Comparison of ENCODE assay signal across 10 mouse cellular contexts in genomic region chr8:128519366-128519765, GRCm38 (mm10).
DNase-seq lines count a peak whose midpoint lies in the region; ATAC-seq and TF ChIP-seq lines count a peak whose summit lies in the region.
"Had no signal": no experiment of that assay in that cellular context is flagged by ENCODE, and none has a peak within 500 bp of the region (broad histone marks: within the 10 kb centered on the region; RNA-seq: fewer than 3 reads in every experiment).

No protein-coding gene starts in this region.

- no peak for ATAC-seq in forebrain, postnatal 0 days
- ATAC-seq in kidney, postnatal 0 days (replicated peaks; ENCODE audit: low FRiP score, low read depth) = no peak

- H3K27me3 ChIP-seq in forebrain, postnatal 0 days (ENCODE audit: insufficient read depth, low read length) = no peaks in the 10 kb centered on the region
- peaks cover 9% of the 10 kb centered on the region; the same call in 1 of the 2 replicates for H3K27me3 ChIP-seq in forebrain, embryonic 10.5 days (ENCODE audit: poor library complexity, severe bottlenecking)
- H3K27me3 ChIP-seq in spleen, adult 2 months (ENCODE audit: control insufficient read depth, insufficient read depth, low read length) = no peaks in the 10 kb centered on the region
- H3K27me3 ChIP-seq in kidney, postnatal 0 days (ENCODE audit: insufficient read depth, low read length) = no peaks in the 10 kb centered on the region
- no peaks in the 10 kb centered on the region for H3K27me3 ChIP-seq in small intestine, adult 2 months (ENCODE audit: control insufficient read depth, insufficient read depth, low read length)
- H3K27me3 ChIP-seq: heart, embryonic 15.5 days; neural tube, embryonic 12.5 days had no signal

- TF ChIP-seq CTCF in forebrain, postnatal 0 days (IDR thresholded peaks at IDR 0.05; ENCODE audit: low read depth) = peak; percentile 44
- peak; percentile 43; the same call in 1 of the 2 replicates for TF ChIP-seq CTCF in spleen, adult 2 months (IDR thresholded peaks at IDR 0.05; ENCODE audit: extremely low read depth, insufficient read depth, insufficient read length, insufficient replicate concordance)
- TF ChIP-seq CTCF in kidney, postnatal 0 days (IDR thresholded peaks at IDR 0.05; ENCODE audit: low read depth) = peak; percentile 57
- TF ChIP-seq CTCF in small intestine, adult 2 months (IDR thresholded peaks at IDR 0.05; ENCODE audit: extremely low read depth, insufficient read length, insufficient replicate concordance, low read depth, low read length) = 0 out of 2 replicates have a peak, but pooled peaks have one; percentile 21

- H3K4me1 ChIP-seq in forebrain, postnatal 0 days (ENCODE audit: insufficient read depth) = no peaks in the 10 kb centered on the region
- H3K4me1 ChIP-seq in forebrain, embryonic 10.5 days = peaks cover 20% of the 10 kb centered on the region
- no peaks in the 10 kb centered on the region for H3K4me1 ChIP-seq in spleen, adult 2 months (ENCODE audit: control insufficient read depth, insufficient read depth, insufficient read length)
- H3K4me1 ChIP-seq in kidney, postnatal 0 days (replicated peaks; ENCODE audit: insufficient read depth, low read length) = no peaks in the 10 kb centered on the region
- H3K4me1 ChIP-seq in small intestine, adult 2 months (ENCODE audit: control insufficient read depth, insufficient read depth, insufficient read length, low read length) = no peaks in the 10 kb centered on the region
- H3K4me1 ChIP-seq: neural tube, embryonic 12.5 days had no signal

- DNase-seq in forebrain, postnatal 0 days = no peak
- DNase-seq in forebrain, embryonic 10.5 days (ENCODE audit: extremely low spot score, low spot score) = no peak
- peak; percentile 8 to 28 for DNase-seq in spleen, adult 2 months (ENCODE audit: low read depth in 1 of 2, low spot score in 2 of 2)
- DNase-seq in spleen, adult 12 weeks (ENCODE audit: low spot score) = no peak
- peak; percentile 27 for DNase-seq in kidney, postnatal 0 days (ENCODE audit: low spot score)
- DNase-seq in cerebellum, postnatal 4 days (ENCODE audit: low spot score in 2 of 2) = no peak
- no peak for DNase-seq in frontal cortex, postnatal 25 days (ENCODE audit: low spot score in 2 of 2)

- H3K9me3 ChIP-seq in forebrain, postnatal 0 days (ENCODE audit: low read length) = no peaks in the 10 kb centered on the region
- no peaks in the 10 kb centered on the region for H3K9me3 ChIP-seq in forebrain, embryonic 10.5 days
- no peaks in the 10 kb centered on the region for H3K9me3 ChIP-seq in kidney, postnatal 0 days (replicated peaks; ENCODE audit: low read length)
- H3K9me3 ChIP-seq: heart, embryonic 15.5 days; neural tube, embryonic 12.5 days had no signal

- no peak overlapping the region for H3K9ac ChIP-seq in forebrain, postnatal 0 days
- H3K9ac ChIP-seq in kidney, postnatal 0 days (ENCODE audit: low read depth, low read length) = no peak overlapping the region
- H3K9ac ChIP-seq: heart, embryonic 15.5 days; neural tube, embryonic 12.5 days had no signal

- H3K4me2 ChIP-seq in forebrain, postnatal 0 days (ENCODE audit: low read depth) = no peak overlapping the region
- H3K4me2 ChIP-seq in kidney, postnatal 0 days (ENCODE audit: low read length) = no peak overlapping the region
- H3K4me2 ChIP-seq: heart, embryonic 15.5 days; neural tube, embryonic 12.5 days had no signal

- no peaks in the 10 kb centered on the region for H3K36me3 ChIP-seq in forebrain, postnatal 0 days (ENCODE audit: insufficient read depth)
- no peaks in the 10 kb centered on the region for H3K36me3 ChIP-seq in forebrain, embryonic 10.5 days (replicated peaks)
- no peaks in the 10 kb centered on the region for H3K36me3 ChIP-seq in spleen, adult 2 months (ENCODE audit: control insufficient read depth, insufficient read depth, low read length)
- no peaks in the 10 kb centered on the region for H3K36me3 ChIP-seq in kidney, postnatal 0 days (ENCODE audit: insufficient read depth, low read length)
- no peaks in the 10 kb centered on the region for H3K36me3 ChIP-seq in small intestine, adult 2 months (ENCODE audit: control insufficient read depth, insufficient read depth, low read length)
- H3K36me3 ChIP-seq: heart, embryonic 15.5 days; neural tube, embryonic 12.5 days had no signal

- TF ChIP-seq POLR2A in spleen, adult 2 months (IDR thresholded peaks at IDR 0.05; ENCODE audit: low read depth, low read length) = no peak
- TF ChIP-seq POLR2A in small intestine, adult 2 months (IDR thresholded peaks at IDR 0.05; ENCODE audit: low read depth, low read length) = no peak

- no peak overlapping the region for H3K4me3 ChIP-seq in forebrain, postnatal 0 days (ENCODE audit: low read depth, low read length)
- H3K4me3 ChIP-seq in forebrain, embryonic 10.5 days = no peak overlapping the region
- H3K4me3 ChIP-seq in spleen, adult 2 months (ENCODE audit: extremely low read depth, insufficient read depth, insufficient read length) = no peak overlapping the region
- H3K4me3 ChIP-seq in kidney, postnatal 0 days (replicated peaks; ENCODE audit: low read depth, low read length) = no peak overlapping the region
- no peak overlapping the region for H3K4me3 ChIP-seq in small intestine, adult 2 months (ENCODE audit: low read depth, low read length)
- H3K4me3 ChIP-seq: heart, embryonic 15.5 days; neural tube, embryonic 12.5 days had no signal

- 81% methylated on average over 1 of the region's 1 CpGs for WGBS in forebrain, postnatal 0 days
- 67% methylated on average over 1 of the region's 1 CpGs for WGBS in forebrain, embryonic 10.5 days
- 65% methylated on average over 1 of the region's 1 CpGs for WGBS in spleen, adult 2 months
- WGBS in kidney, postnatal 0 days = 76% methylated on average over 1 of the region's 1 CpGs
- 73% methylated on average over 1 of the region's 1 CpGs for WGBS in small intestine, adult 2 months

- H3K27ac ChIP-seq in forebrain, postnatal 0 days (ENCODE audit: low read depth, low read length) = no peak overlapping the region
- H3K27ac ChIP-seq in forebrain, embryonic 10.5 days = no peak overlapping the region
- H3K27ac ChIP-seq in spleen, adult 2 months (ENCODE audit: insufficient read depth, low read length) = no peak overlapping the region
- no peak overlapping the region for H3K27ac ChIP-seq in kidney, postnatal 0 days
- H3K27ac ChIP-seq in small intestine, adult 2 months (ENCODE audit: insufficient read depth, low read depth, low read length) = no peak overlapping the region
- H3K27ac ChIP-seq: heart, embryonic 15.5 days; neural tube, embryonic 12.5 days had no signal

Comparison
In these comparisons a context has a peak if more than half of its experiments do, and no peak if none do; other contexts are left out.
1. DNase-seq: peak in spleen, adult 2 months (2 of 2) and kidney, postnatal 0 days (single experiment); none in forebrain, postnatal 0 days (single experiment), forebrain, embryonic 10.5 days (single experiment), spleen, adult 12 weeks (single experiment), cerebellum, postnatal 4 days (0 of 2) and frontal cortex, postnatal 25 days (0 of 2).
2. Peak in every context shown above with its lines, with median percentiles within 50 percentile points of each other: CTCF ChIP-seq.